Mouse (Mus musculus): Measurements from ENCODE around the gene Popdc2.
"Not testable (repeated sequence)": the region's sequence is repeated elsewhere in the genome, so short reads cannot be mapped to it uniquely, and the experiment has no call there.

The Popdc2 gene

DNA sequence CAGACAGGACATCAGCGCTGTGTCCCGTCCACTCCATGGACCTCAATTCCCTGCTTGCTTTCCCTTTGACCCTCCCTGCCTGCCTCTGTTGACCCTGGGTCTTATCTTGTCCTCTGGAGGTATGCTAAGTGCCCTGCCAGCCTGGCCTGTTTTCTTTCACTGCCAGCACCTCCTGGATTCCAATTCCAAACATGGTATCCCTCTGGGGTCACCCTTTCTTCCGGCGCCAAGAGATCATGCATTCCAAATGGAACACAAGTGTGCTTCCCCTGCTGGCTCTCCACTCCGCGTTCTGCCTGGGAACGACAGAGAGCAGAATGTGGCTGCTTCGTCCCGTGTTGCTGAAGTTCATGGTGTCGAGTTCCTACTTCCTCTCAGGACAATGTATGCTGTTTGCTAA, at the start of gene Popdc2:
Gene Popdc2, plus strand, starts transcription at position 277 of the 400 bp plus-strand sequence.
- no peak for ATAC-seq (ENCODE audit: insufficient number of reproducible peaks, low FRiP score, low TSS enrichment)

DNA sequence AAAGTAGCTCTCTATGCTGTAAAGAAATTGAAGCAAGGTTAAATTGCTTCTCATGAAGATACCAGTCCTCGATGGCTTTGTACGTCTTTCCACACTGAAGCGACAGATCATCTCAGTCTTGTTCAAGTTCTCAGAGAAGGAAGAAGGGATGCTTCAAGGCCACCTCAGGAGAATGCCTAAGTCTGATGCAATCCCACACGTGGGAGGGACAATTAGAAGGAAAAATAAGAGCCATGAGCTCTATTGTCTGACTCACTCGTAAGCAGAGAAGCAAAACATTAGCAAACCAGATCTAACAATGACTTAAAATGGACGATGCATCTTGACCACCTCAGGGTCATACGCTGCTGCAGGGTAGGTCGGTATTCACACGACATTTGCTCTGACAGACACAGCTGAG, 43.5 kb upstream of the Popdc2 start:
- no peak for ATAC-seq (ENCODE audit: insufficient number of reproducible peaks, low FRiP score, low TSS enrichment)

DNA sequence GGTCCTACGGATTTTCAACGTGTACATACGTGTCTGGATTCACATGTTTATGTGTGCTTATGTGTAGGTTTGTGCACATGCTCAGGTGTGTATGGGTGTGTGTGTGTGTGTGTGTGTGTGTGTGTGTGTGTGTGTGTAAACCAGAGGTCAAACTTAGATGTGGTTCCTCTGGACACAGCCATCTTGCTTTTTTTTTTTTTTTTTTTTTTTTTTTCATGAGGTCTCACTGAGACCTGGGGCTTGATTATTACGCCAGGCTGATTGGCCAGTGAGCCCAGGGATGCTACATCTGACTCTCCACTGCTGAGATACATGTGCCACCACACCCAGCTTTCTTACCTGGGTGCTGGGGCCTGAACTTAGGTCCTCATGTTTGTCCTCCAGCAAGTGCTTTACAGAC, 42.9 kb upstream of the Popdc2 start:
- ATAC-seq (ENCODE audit: insufficient number of reproducible peaks, low FRiP score, low TSS enrichment): no peak

DNA sequence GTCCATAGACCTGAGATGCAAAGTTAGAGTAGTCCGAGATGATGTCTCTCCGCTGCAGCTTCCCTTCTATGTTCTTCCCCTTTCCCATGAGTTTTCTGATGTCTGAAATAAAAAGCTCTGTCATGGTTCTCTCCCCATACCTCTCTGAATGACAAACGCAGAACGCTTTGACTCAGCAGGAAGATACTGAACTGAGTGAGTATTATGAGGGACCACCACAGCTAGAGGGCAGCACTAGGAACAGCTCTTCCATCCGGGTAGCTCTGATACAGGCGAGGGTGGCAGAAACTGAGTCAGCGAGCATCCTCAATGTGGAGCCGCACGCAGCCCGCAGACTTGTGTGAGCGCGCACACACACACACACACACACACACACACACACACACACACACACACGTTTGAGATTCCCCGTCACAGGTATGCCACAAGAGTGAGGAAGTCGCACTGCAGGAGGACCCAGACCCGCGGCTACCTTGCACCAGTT, 40.5 kb upstream of the Popdc2 start:
- peak; percentile 84 for ATAC-seq (ENCODE audit: insufficient number of reproducible peaks, low FRiP score, low TSS enrichment)

DNA sequence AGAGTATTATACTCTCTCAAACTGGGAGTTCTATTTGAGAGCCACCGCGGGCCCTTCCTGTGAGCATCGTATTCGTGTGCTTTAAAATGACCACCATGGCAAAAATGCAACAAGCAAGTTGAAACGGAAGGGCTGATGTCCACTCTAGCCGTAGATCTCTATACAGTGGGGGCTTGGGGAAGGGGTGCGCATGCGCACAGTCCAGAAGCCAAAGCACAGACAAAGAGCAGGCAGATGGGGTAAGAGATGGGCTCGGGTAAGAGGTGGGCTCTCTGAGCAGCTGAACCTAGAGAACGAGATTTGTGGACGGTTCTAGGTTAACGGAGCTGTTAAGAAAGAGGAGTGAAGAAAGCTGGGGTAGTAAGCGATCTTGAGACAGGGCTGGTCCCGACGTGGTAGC, 37.7 kb upstream of the Popdc2 start:
- no peak for ATAC-seq (ENCODE audit: insufficient number of reproducible peaks, low FRiP score, low TSS enrichment)

DNA sequence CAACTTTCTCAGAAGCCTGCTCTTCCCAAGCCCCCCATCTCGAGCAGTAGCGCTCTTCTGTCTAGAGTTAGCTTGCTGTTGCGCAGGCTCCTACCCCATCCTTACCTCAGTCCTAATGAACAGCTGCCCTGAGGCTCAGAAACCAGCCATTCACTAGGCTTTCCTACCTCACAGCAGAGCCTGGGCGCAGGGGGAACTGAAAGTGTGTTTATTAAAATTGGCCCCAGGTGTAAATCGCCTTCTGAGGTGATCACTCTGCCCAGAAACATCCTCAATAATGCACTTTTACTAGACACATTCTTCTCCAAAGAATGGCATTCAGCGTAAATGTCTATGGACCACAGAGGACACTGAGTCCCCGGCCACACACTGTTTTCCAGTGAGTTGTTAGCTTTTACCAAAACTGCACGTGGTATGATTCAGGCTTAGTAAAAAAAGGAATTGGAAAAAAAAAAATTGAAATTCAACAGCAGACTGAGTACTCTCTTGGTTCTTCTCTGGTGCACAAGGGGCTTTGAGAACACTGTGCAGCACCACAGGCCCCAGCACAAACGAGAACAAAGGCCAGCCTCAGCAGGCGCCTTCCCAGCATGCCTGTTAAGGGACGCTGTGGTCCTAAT, 35.1 kb upstream of the Popdc2 start:
- ATAC-seq (ENCODE audit: insufficient number of reproducible peaks, low FRiP score, low TSS enrichment): no peak

DNA sequence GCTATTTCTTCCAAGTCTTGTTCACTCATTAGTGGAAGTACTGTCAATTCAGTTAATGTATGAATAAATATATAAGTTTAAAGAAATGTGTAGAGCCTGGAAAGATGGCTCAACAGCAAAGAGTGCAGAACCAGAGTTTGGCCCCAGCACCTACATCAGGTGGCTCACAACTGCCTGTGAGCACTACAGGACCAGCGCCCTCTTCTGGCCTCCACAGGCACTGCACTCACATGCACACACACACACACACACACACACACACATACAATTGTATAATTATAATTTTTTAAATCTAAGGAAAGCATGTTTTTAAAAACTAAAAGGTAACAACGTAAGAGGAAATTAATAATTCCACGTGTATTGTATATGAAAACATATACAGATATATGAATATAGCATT, 32.7 kb upstream of the Popdc2 start:
- ATAC-seq (ENCODE audit: insufficient number of reproducible peaks, low FRiP score, low TSS enrichment): no peak

DNA sequence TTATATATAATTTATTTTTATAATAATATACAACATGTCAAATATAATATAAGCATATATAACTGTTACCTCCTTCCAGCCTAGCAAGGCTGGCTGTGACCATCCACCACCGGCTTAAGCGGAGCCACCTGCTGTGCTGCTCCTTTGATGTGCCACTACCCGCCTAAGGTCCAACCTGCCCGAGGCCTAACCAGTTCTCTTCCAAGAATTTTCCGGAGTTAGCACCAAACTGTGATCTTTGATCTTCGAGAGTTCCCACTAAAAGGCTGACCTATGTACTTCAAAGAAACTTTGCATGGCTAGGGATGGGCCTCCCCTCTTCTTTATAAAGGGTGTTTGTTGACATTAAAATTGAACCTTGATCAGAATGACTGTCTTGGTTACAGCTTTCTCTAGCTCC, 27.6 kb upstream of the Popdc2 start:
- ATAC-seq (ENCODE audit: insufficient number of reproducible peaks, low FRiP score, low TSS enrichment): no peak

DNA sequence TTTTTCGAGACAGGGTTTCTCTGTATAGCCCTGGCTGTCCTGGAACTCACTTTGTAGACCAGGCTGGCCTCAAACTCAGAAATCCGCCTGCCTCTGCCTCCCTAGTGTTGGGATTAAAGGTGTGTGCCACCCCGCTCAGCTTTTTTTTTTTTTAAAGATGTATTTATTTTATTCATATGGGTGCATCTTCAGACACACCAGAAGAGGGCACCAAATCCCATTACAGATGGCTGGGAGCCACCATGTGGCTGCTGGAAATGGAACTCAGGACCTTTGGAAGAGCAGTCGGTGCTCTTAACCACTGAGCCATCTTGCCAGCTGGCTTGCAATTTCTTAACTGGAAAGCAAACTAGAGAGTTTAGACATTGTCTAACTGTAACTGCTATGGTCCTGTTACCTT, 23.9 kb upstream of the Popdc2 start:
- ATAC-seq (ENCODE audit: insufficient number of reproducible peaks, low FRiP score, low TSS enrichment): not testable (repeated sequence)

DNA sequence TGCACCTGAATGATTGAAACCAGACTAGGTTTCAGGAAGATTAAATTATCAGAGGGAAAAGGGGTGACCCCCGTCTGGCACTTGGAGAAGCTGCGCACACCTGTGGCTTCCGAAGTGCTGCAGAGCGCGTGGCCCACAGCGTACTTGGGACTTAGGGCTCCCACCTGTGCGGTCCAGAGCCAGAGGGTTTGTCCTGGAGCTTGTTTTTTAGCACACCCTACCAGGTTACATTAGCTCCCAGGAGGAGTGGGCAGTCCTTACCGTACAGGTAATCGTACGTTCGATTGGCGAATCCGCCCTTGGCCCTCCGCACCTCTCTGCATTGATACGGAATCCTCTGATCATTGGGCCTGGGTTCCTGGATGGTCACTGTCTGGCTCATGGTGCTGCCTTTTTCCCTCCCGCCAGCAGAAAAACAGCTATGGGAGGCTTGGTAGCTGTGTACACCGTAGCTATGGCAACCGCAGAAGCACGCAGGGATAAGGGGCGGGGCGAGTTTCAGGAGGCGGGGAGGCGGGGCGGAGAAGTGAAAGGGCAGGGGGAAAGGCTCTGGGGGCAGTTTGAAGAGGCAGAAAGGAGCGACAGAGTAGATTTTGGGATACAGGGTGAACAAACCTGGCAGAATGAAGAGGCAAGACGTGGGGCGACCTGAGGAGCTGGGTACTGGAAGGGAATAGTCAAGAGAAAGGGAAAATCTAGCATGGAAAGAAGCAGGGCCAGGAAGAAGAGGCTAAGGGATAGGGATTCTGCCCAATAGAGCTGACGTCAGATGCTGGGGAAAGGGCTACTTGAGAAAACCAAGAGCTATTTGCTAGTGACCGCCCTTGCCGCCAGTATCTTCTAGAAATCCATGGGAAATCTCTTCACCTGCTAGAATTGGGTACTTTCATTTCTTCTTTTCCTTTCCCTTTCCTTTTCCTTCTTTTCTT, 20.3 kb upstream of the Popdc2 start, which contains the start of gene Maats1:
Gene Maats1, minus strand, starts transcription at position 748 of the 929 bp plus-strand sequence.
- peak; percentile 79 for ATAC-seq (ENCODE audit: insufficient number of reproducible peaks, low FRiP score, low TSS enrichment)

DNA sequence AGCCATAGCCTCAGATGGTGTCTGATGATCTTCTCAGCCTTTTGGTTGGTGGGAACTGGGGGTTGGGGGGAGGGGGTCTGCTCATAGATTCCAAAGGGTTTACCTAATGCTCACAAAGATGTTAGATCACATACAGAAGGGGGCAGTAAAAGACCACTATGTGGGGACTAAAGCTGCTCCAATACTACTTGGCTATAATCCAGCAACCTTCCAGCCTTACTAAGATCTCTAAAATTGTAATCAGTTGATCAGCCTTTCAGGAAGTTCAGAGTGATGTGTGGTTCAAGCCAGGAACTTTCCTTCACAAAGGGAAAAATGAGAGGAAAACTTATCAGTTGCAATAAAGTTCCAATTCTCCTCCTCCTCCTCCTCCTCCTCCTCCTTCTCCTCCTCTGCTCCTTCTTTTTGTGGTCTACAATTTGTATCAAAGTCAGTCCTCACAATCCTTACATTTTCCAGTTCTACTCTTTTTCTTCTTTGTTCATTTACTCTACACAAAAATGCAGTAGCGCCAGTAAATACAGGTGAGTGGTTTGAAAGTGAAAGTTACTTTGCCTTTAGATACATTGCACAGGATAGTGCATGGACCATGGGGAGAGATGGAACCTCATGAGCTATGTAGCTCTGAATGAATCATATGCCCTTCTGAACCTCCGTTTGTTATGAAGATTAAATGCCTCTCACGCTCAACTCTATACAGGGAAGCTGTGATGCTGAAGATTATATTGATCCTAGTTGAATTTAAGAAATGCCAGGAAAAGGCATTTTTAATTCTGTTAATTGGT, 16.9 kb upstream of the Popdc2 start:
- no peak for ATAC-seq (ENCODE audit: insufficient number of reproducible peaks, low FRiP score, low TSS enrichment)

DNA sequence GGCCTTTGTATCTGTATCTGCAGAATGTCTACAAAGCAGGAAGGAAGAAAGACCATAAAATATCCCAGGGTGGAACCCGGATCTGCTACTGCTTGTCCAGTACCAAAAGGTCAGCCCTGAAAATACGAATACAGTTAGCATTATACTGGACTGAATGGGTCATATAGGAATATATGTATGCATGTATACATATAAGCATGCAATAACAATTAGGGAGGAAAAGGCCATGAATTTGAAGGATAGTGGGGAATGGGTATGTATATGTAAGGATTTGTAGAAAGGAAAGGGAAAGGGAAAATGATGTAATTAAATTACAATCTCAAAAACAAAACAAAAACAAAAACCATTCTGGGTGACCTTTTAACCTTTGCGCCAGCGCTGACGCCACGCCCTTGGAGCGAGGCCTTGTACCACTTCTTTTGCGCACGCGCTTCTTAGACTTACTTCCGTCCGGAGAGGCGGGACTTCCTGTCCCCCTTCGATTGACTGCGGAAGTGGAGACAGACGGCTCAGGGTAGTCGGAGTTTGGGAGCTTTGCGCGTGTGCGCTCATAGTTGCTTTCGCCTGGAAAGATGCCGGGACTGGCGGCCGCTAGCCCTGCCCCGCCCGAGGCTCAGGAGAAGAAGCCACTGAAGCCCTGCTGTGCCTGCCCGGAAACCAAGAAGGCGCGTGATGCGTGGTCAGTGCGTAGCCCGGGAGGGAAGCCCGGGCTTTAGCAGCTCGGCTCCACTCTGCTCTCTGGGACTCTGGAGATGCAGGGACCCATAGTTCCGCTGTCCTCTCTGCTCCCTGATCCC, 15.3 kb upstream of the Popdc2 start, which contains the start of the genes Cox17 and Gm21987:
Gene Cox17, plus strand, starts transcription at position 463 of the 797 bp plus-strand sequence.
Gene Gm21987, plus strand, starts transcription at position 512 of the 797 bp plus-strand sequence.
- peak; percentile 98 for ATAC-seq (ENCODE audit: insufficient number of reproducible peaks, low FRiP score, low TSS enrichment)

DNA sequence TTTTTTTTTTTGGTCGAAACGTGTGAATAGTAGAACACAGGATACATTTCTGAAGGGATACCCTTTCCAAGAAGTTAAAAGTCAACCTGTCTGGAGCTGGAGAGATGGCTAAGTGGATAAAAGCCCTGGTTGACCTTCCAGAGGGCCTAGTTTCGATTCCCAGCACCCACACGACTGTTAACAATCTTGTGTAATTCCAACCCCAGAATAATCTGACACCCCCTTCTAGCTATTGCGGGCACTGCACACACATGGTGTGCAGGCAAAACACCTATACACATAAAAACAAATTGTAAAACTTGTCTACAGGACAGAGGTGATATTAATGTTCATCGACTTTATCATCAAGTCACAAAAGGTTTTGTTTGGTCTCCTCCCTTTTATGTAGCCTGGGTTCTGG, 14.4 kb upstream of the Popdc2 start:
- no peak for ATAC-seq (ENCODE audit: insufficient number of reproducible peaks, low FRiP score, low TSS enrichment)

DNA sequence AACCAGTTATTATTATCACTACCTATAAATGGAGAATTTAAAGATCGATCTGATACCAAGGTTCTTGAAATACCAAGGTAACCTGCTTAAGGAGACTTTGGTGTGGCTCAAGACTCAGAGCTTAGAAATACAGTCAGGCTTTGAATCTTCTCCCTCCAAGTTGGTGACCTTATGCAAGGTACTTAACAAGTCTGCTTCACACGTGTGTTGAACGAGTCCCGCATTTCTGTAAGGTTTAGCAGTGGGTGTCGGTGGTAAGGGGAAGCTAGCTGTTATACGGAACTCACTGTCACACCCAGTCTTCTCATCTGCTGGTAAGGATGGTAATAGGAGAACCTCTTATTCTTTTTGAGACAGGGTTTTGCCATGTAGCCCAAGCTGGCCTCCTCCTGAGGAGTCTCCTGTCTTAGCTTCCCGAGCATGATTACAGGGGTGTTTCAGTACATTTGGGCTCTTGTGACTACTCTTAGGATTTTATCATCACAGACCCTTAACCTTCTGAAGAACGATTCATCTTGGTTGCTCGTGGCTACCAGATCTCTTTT, 13.7 kb upstream of the Popdc2 start:
- ATAC-seq (ENCODE audit: insufficient number of reproducible peaks, low FRiP score, low TSS enrichment): no peak

DNA sequence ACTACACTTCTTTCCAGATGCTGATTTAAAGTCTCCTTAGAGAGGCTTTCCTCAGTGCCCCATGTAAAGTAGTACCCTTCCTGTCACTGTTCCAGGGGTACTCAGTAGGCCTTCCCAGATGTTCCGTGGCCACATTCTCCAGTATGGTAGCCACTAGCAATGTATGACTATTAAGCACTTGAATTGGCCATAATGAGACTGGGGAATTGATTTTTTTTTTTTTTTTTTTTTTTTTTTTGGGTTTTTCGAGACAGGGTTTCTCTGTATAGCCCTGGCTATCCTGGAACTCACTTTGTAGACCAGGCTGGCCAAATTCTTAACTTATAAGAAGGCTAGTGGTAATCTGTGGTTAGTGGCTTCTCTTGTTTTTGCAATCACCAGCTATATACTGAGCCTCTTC, 12.1 kb upstream of the Popdc2 start:
- ATAC-seq (ENCODE audit: insufficient number of reproducible peaks, low FRiP score, low TSS enrichment): no peak

DNA sequence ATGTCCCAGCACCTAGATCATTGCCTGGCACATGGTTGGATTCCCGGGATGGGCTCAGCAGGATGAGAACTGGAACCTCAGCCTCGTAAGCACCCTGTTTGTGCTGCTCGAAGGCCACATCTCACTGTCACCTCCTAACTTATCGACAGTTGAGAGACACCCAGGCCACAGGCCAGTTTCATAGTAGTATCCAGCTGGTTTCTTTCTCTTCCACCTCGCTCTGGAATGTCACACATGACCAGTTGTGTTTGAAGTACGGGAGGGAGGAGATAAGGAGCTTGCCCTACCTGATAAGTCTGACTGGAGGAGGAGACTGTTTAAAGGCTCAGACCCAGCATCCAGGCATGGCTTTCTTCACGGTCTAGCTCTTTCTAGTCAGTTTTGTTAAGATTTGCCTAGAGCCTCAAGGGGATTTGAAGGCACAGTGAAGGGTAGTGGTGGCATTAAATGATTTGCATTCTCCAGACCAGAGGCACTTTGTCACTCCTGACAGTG, 11.6 kb upstream of the Popdc2 start:
- ATAC-seq (ENCODE audit: insufficient number of reproducible peaks, low FRiP score, low TSS enrichment): no peak

DNA sequence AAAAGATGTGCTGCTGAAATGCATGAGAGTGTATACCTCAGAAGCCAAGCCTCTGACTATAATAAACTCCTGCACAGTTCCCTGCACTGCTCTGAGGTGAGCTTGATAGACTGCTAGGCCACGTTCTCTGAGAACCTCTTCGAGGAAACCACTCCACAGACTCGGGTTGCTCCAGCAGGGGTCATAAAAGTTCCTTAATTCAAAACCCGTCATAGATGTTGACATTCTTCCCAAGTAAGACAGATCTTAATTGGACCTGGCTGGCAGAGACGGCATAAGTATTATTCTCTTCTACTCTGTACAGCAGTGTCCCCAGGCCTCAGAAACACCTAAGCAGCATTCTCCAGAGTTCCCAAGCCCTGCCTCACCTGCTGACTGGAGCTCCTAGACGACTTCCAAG, 11.1 kb upstream of the Popdc2 start:
- ATAC-seq (ENCODE audit: insufficient number of reproducible peaks, low FRiP score, low TSS enrichment): no peak

DNA sequence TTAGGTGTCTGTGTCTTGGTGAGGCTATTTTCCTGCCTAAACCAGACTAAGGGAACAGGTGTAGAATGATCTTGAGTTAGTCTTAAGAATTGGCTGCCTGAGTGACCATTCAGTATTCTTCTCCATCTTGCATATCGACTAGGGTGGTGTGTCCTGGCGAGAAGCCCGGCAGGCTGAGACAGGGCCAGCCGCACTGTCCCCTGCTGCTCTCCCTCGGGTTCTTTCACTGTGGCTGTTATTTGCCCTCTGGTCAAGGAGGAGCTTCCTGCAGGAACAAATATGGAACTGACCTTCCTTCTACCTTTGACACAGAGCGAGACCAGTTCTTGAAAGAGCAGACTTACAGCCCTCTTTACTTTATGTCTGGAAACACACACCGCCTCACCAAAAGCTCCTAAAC, 10.0 kb upstream of the Popdc2 start:
- no peak for ATAC-seq (ENCODE audit: insufficient number of reproducible peaks, low FRiP score, low TSS enrichment)

DNA sequence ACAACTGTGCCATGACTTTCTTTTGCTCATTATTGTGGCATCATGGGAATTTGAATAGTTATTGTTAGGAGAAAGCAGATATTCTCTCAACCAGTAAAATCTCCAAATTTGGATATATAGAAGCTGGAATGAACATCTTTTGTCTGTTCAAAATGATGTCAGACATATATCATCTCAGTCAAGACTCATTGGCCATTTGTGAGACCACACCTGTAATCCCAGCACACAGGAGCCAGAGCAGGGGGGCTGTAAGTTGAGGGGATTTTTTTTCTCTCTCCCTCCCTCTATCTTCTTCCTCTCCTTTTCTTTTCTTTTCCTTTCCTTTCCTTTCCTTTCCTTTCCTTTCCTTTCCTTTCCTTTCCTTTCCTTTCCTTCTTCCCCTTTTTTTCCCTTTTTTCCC, 9.2 kb upstream of the Popdc2 start:
- ATAC-seq (ENCODE audit: insufficient number of reproducible peaks, low FRiP score, low TSS enrichment): no peak

Data from cerebellum, adult (tissue).